In the genomic region with DNA sequence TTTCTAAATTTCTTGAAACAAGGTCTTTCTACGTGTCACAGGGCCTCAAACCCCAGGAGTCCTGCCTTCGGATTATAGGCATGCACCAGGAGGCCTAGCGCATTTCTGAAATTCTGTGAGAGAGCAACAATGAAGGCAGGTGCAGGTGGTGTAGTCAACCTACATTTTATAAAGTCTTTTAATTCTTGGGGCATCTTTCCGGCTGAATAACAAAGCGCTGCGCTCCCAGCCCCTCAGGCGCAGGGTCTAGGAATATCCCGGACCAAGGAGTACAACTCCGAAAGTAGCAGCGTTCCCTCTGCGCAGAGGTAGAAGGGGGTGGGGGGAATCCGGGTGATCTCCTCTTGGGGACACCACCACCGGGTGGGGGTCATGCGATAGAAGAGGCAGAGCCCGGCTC, we compare ENCODE assay signal across 10 mouse cellular contexts. TPM values are rescaled to one million over a fixed set of nuclear protein-coding genes. Genes with fewer than 3 reads are reported as not detected.
DNase-seq lines count a peak whose midpoint lies in the region; ATAC-seq and TF ChIP-seq lines count a peak whose summit lies in the region.
"Had no signal": no experiment of that assay in that cellular context is flagged by ENCODE, and none has a peak within 500 bp of the region (broad histone marks: within the 10 kb centered on the region; RNA-seq: fewer than 3 reads in every experiment).

No protein-coding gene starts in this region.

- DNase-seq in lung, postnatal 0 days (ENCODE audit: low spot score) = no peak
- DNase-seq in lung, adult 2 months = no peak
- no peak for DNase-seq in limb, embryonic 11.5 days (ENCODE audit: low spot score)
- no peak for DNase-seq in cerebellum, adult 9-10 months
- DNase-seq in right cerebral cortex, postnatal 36 days (ENCODE audit: low spot score in 2 of 2) = no peak
- DNase-seq in kidney, postnatal 4 days = no peak
- DNase-seq: cerebellum, postnatal 10 days had no signal

- TF ChIP-seq POLR2A in lung, adult 2 months (IDR thresholded peaks at IDR 0.05; ENCODE audit: borderline replicate concordance, extremely low read depth, low read depth, low read length) = no peak

- no peaks in the 10 kb centered on the region for H3K27me3 ChIP-seq in lung, postnatal 0 days (replicated peaks; ENCODE audit: insufficient read depth, low read length)
- H3K27me3 ChIP-seq in forebrain, embryonic 12.5 days = peaks cover 41% of the 10 kb centered on the region
- peaks cover 9% of the 10 kb centered on the region; the same call in 1 of the 2 replicates for H3K27me3 ChIP-seq in limb, embryonic 11.5 days (ENCODE audit: control insufficient read depth, insufficient read depth, low read length)
- H3K27me3 ChIP-seq in neural tube, embryonic 15.5 days (replicated peaks) = peaks cover 20% of the 10 kb centered on the region
- H3K27me3 ChIP-seq: Patski had no signal

- no peak for TF ChIP-seq EP300 in lung, postnatal 0 days (IDR thresholded peaks at IDR 0.05)

- H3K9me3 ChIP-seq in lung, postnatal 0 days (ENCODE audit: low read length) = no peaks in the 10 kb centered on the region
- H3K9me3 ChIP-seq in forebrain, embryonic 12.5 days = no peaks in the 10 kb centered on the region
- no peaks in the 10 kb centered on the region for H3K9me3 ChIP-seq in limb, embryonic 11.5 days (ENCODE audit: control insufficient read depth, low read length)
- H3K9me3 ChIP-seq in neural tube, embryonic 15.5 days (replicated peaks) = no peaks in the 10 kb centered on the region

- no peaks in the 10 kb centered on the region for H3K36me3 ChIP-seq in lung, postnatal 0 days (ENCODE audit: insufficient read depth, low read length)
- no peaks in the 10 kb centered on the region for H3K36me3 ChIP-seq in forebrain, embryonic 12.5 days (replicated peaks)
- H3K36me3 ChIP-seq in limb, embryonic 11.5 days (ENCODE audit: control insufficient read depth, insufficient read depth, low read length) = no peaks in the 10 kb centered on the region
- no peaks in the 10 kb centered on the region for H3K36me3 ChIP-seq in neural tube, embryonic 15.5 days

- peak overlapping the region; percentile 46 for H3K4me2 ChIP-seq in lung, postnatal 0 days (replicated peaks; ENCODE audit: low read depth, low read length)
- H3K4me2 ChIP-seq in forebrain, embryonic 12.5 days = peak overlapping the region; percentile 49
- peak overlapping the region; percentile 30 for H3K4me2 ChIP-seq in limb, embryonic 11.5 days (ENCODE audit: low read depth, severe bottlenecking)
- H3K4me2 ChIP-seq in neural tube, embryonic 15.5 days = peak overlapping the region; percentile 50

- H3K4me3 ChIP-seq in lung, postnatal 0 days (ENCODE audit: low read depth, low read length) = no peak overlapping the region; the same call in 1 of the 2 replicates
- no peak overlapping the region for H3K4me3 ChIP-seq in lung, adult 2 months (replicated peaks; ENCODE audit: extremely low read depth, low read depth, low read length)
- peak overlapping the region; percentile 14 for H3K4me3 ChIP-seq in forebrain, embryonic 12.5 days (replicated peaks)
- H3K4me3 ChIP-seq in limb, embryonic 11.5 days (ENCODE audit: low read depth, low read length) = no peak overlapping the region; the same call in 1 of the 2 replicates
- 0 out of 2 replicates have a peak overlapping the region, but pooled peaks have one; percentile 19 for H3K4me3 ChIP-seq in neural tube, embryonic 15.5 days (replicated peaks)

- no peaks in the 10 kb centered on the region for H3K4me1 ChIP-seq in lung, postnatal 0 days (ENCODE audit: insufficient read depth, low read depth, low read length)
- H3K4me1 ChIP-seq in lung, adult 2 months (ENCODE audit: control insufficient read depth, insufficient read depth, low read length) = no peaks in the 10 kb centered on the region
- peaks cover 9% of the 10 kb centered on the region for H3K4me1 ChIP-seq in forebrain, embryonic 12.5 days
- no peaks in the 10 kb centered on the region for H3K4me1 ChIP-seq in limb, embryonic 11.5 days (ENCODE audit: control insufficient read depth, insufficient read depth, low read length)
- H3K4me1 ChIP-seq in neural tube, embryonic 15.5 days = peaks cover 9% of the 10 kb centered on the region

- no peak overlapping the region for H3K27ac ChIP-seq in lung, postnatal 0 days (ENCODE audit: low read length)
- no peak overlapping the region for H3K27ac ChIP-seq in forebrain, embryonic 12.5 days
- no peak overlapping the region for H3K27ac ChIP-seq in limb, embryonic 11.5 days (replicated peaks; ENCODE audit: low read depth, low read length)
- no peak overlapping the region for H3K27ac ChIP-seq in neural tube, embryonic 15.5 days (replicated peaks)

- WGBS in lung, postnatal 0 days = 19% methylated on average over 15 of the region's 15 CpGs
- WGBS in lung, adult 2 months = 26% methylated on average over 15 of the region's 15 CpGs
- 4% methylated on average over 15 of the region's 15 CpGs for WGBS in forebrain, embryonic 12.5 days
- 8% methylated on average over 15 of the region's 15 CpGs for WGBS in limb, embryonic 11.5 days
- WGBS in neural tube, embryonic 15.5 days = 13% methylated on average over 15 of the region's 15 CpGs

- no peak overlapping the region for H3K9ac ChIP-seq in lung, postnatal 0 days (replicated peaks; ENCODE audit: low read depth)
- no peak overlapping the region for H3K9ac ChIP-seq in forebrain, embryonic 12.5 days
- no peak overlapping the region for H3K9ac ChIP-seq in limb, embryonic 11.5 days (ENCODE audit: low read length)
- no peak overlapping the region for H3K9ac ChIP-seq in neural tube, embryonic 15.5 days (replicated peaks)

- TF ChIP-seq CTCF in lung, postnatal 0 days (IDR thresholded peaks at IDR 0.05) = no peak
- TF ChIP-seq CTCF in lung, adult 2 months (IDR thresholded peaks at IDR 0.05; ENCODE audit: insufficient read depth, low read length) = no peak

- ATAC-seq in lung, postnatal 0 days = no peak
- no peak for ATAC-seq in forebrain, embryonic 12.5 days (ENCODE audit: low FRiP score)
- ATAC-seq in limb, embryonic 11.5 days (ENCODE audit: insufficient number of reproducible peaks, low FRiP score, low TSS enrichment, low read depth) = no peak
- no peak for ATAC-seq in neural tube, embryonic 15.5 days (ENCODE audit: low FRiP score)

RNA-seq across cellular contexts. Expression of gene Opn4, which starts 14.6 kb away (rescaled TPM):
- 0.12 and 0.15 TPM in 2 replicates for polyA plus RNA-seq in lung, postnatal 0 days (2015; fragmentation: Nextera tagmentation; extraction: Ambion mirVana)
- 0.22 TPM in 1 of 2 replicates, not detected in the other for polyA plus RNA-seq in lung, adult 2 months (2012; rRNA removed)
- 0.19 and 0.28 TPM in 2 replicates for polyA plus RNA-seq in forebrain, embryonic 12.5 days (2016; fragmentation: Nextera tagmentation; extraction: Ambion mirVana)
- not detected in 2 replicates for polyA plus RNA-seq in limb, embryonic 11.5 days (2014; fragmentation: Nextera tagmentation; extraction: Ambion mirVana)
- 0.28 TPM in 1 of 2 replicates, not detected in the other for polyA plus RNA-seq in neural tube, embryonic 15.5 days (2015; fragmentation: Nextera tagmentation; extraction: Ambion mirVana)
- polyA plus RNA-seq: Patski had no signal

RNA-seq across cellular contexts. Expression of gene Ldb3, which starts 26.1 kb away (rescaled TPM):
- polyA plus RNA-seq in lung, postnatal 0 days (2015; fragmentation: Nextera tagmentation; extraction: Ambion mirVana) = 2.6 and 3.3 TPM in 2 replicates
- polyA plus RNA-seq in lung, adult 2 months (2012; rRNA removed) = 26.6 and 81.2 TPM in 2 replicates
- 0.13 and 0.20 TPM in 2 replicates for polyA plus RNA-seq in forebrain, embryonic 12.5 days (2016; fragmentation: Nextera tagmentation; extraction: Ambion mirVana)
- polyA plus RNA-seq in limb, embryonic 11.5 days (2014; fragmentation: Nextera tagmentation; extraction: Ambion mirVana) = 0.65 and 0.68 TPM in 2 replicates
- 3.5 and 4.9 TPM in 2 replicates for polyA plus RNA-seq in neural tube, embryonic 15.5 days (2015; fragmentation: Nextera tagmentation; extraction: Ambion mirVana)

RNA-seq across cellular contexts. Expression of gene Wapl, which starts 59.2 kb away (rescaled TPM):
- 19.9 and 22.7 TPM in 2 replicates for polyA plus RNA-seq in lung, postnatal 0 days (2015; fragmentation: Nextera tagmentation; extraction: Ambion mirVana)
- polyA plus RNA-seq in lung, adult 2 months (2012; rRNA removed) = 9.3 and 23.0 TPM in 2 replicates
- 37.6 and 38.3 TPM in 2 replicates for polyA plus RNA-seq in forebrain, embryonic 12.5 days (2016; fragmentation: Nextera tagmentation; extraction: Ambion mirVana)
- 31.8 and 35.3 TPM in 2 replicates for polyA plus RNA-seq in limb, embryonic 11.5 days (2014; fragmentation: Nextera tagmentation; extraction: Ambion mirVana)
- 11.2 and 15.7 TPM in 2 replicates for polyA plus RNA-seq in neural tube, embryonic 15.5 days (2015; fragmentation: Nextera tagmentation; extraction: Ambion mirVana)

Comparison
In these comparisons a context has a peak if more than half of its experiments do, and no peak if none do; other contexts are left out.
1. H3K4me3 ChIP-seq: peak in forebrain, embryonic 12.5 days (single experiment) and neural tube, embryonic 15.5 days (single experiment); none in lung, postnatal 0 days (single experiment), lung, adult 2 months (single experiment) and limb, embryonic 11.5 days (single experiment).
2. Peak in every context shown above with its lines, with median percentiles within 50 percentile points of each other: H3K4me2 ChIP-seq.